Mouse (Mus musculus) megakaryocyte, embryonic 14.5 days (primary cell): ENCODE results near the gene Naaa.

Experiments used
- FLI1 ChIP-seq: IDR thresholded peaks from 2 replicates; pipeline ENCODE4 v1.6.1; 2012; ENCODE audit warnings: low read length, inconsistent platforms, mixed read lengths
- GATA1 ChIP-seq: IDR thresholded peaks from 3 replicates; pipeline ENCODE4 v1.6.1; 2012; ENCODE audit warnings: mixed read lengths, low read length, inconsistent platforms, borderline replicate concordance

DNA sequence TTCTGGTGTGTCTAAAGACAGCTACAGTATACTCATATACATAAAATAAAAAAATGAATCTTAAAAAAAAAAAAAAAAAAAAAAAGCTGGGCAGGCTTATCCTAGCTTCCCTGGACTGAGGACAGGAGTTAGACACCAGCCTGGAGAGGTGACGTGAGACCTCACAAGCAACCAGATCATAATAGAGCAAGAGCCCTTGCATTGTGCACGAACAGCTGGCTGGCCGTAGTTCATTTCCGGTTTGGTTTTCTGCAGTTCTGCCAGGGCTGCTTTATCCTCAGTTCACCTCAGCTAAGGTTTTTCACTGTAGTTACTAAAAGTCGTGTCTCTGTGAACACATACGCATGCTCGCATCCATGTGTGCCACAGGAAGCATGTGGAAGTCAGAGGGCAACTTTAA lies 50.2 kb downstream of the Naaa start:
- no peak for TF ChIP-seq GATA1
- no peak for TF ChIP-seq FLI1
